Mouse (Mus musculus) effector memory CD4-positive, alpha-beta T cell, adult 5 months (primary cell): ENCODE measurements around the gene Slc36a4. TPM values are rescaled to one million over a fixed set of nuclear protein-coding genes. Genes with fewer than 3 reads are reported as not detected.

Experiments
- polyA plus RNA-seq: library from polyadenylated mRNA; unstranded; fragments of 100-300 nt; shearing (Covaris generic); gene quantifications from one replicate; pipeline ENCODE4 v1.2.1, GENCODE M21; 2017

Slc36a4 gene
- 7.8 TPM for polyA plus RNA-seq

GRCm38 (mm10) chr9:15709599-15710381 is at the start of gene Slc36a4:
Slc36a4 (plus strand) TSS chr9:15709738.

Other genes starting within 250 kb of the Slc36a4 start
- gene Smco4, start 216.3 kb upstream of the Slc36a4 start, polyA plus RNA-seq, result 88.7 TPM
- gene Deup1, start 81.8 kb upstream of the Slc36a4 start, polyA plus RNA-seq, result 0.41 TPM
- gene Mtnr1b, start 164.8 kb downstream of the Slc36a4 start, polyA plus RNA-seq, result not detected